Mouse (Mus musculus) gastrocnemius, postnatal 25 days (tissue): ENCODE data around the gene Zfp853. TPM values are rescaled to one million over a fixed set of nuclear protein-coding genes. Genes with fewer than 3 reads are reported as not detected.
A peak's percentile ranks its signal among the peaks of the same experiment; 100 is the strongest.

ENCODE experiments used
- DNase-seq: peaks from one replicate; pipeline ENCODE4 v3.0.0; 2022
- long read RNA-seq, 2 experiments: library from polyadenylated mRNA; stranded (forward); transcript quantifications; one replicate each; pipeline ENCODE4 v2.0.0; 2021
- total RNA-seq, 2 experiments: library from RNA; stranded (reverse); gene quantifications; 1 replicate in 1 of 2; 2 replicates in 1 of 2; pipeline ENCODE4 v1.2.3; 2021

The Zfp853 gene
- under 1 TPM in 1 of 2 experiments, not detected in 1; 0.28 TPM for total RNA-seq
- long read RNA-seq, experiment 1: 0 reads
- long read RNA-seq, experiment 2: 0 reads

- no peak for DNase-seq
Observed at GRCm38 (mm10) chr5:143293404-143293803, at the start of gene Zfp853. Zfp853 (minus strand) TSS chr5:143293623.

GRCm38 (mm10) chr5:143339603-143340002, 46.2 kb upstream of the Zfp853 start:
- DNase-seq: no peak

GRCm38 (mm10) chr5:143336559-143336958, 43.1 kb upstream of the Zfp853 start:
- DNase-seq: no peak

- DNase-seq: no peak
Observed at GRCm38 (mm10) chr5:143335089-143335460, 41.7 kb upstream of the Zfp853 start.

GRCm38 (mm10) chr5:143334418-143335088, 41.1 kb upstream of the Zfp853 start:
- DNase-seq: no peak

- DNase-seq: no peak
Observed at GRCm38 (mm10) chr5:143333872-143334271, 40.4 kb upstream of the Zfp853 start.

GRCm38 (mm10) chr5:143328690-143329495, 35.5 kb upstream of the Zfp853 start, which contains the start of gene Zdhhc4:
Zdhhc4 (minus strand) TSS chr5:143329256.
- DNase-seq: peak; percentile 86

GRCm38 (mm10) chr5:143317288-143317610, 23.8 kb upstream of the Zfp853 start:
- no peak for DNase-seq

GRCm38 (mm10) chr5:143316605-143317287, 23.3 kb upstream of the Zfp853 start:
- DNase-seq: no peak

GRCm38 (mm10) chr5:143315514-143315888, 22.1 kb upstream of the Zfp853 start:
- DNase-seq: no peak

GRCm38 (mm10) chr5:143314730-143315513, 21.5 kb upstream of the Zfp853 start, which contains the start of gene E130309D02Rik:
E130309D02Rik (minus strand) TSS chr5:143315360.
- peak; percentile 85 for DNase-seq

GRCm38 (mm10) chr5:143314183-143314729, 20.8 kb upstream of the Zfp853 start:
- DNase-seq: no peak

- peak; percentile 28 for DNase-seq
Observed at GRCm38 (mm10) chr5:143311886-143312285, 18.5 kb upstream of the Zfp853 start.

GRCm38 (mm10) chr5:143309916-143310315, 16.5 kb upstream of the Zfp853 start:
- no peak for DNase-seq

GRCm38 (mm10) chr5:143308825-143309224, 15.4 kb upstream of the Zfp853 start:
- DNase-seq: no peak

- DNase-seq: no peak
Observed at GRCm38 (mm10) chr5:143304251-143304650, 10.8 kb upstream of the Zfp853 start.

- DNase-seq: no peak
Observed at GRCm38 (mm10) chr5:143301296-143301695, 7.9 kb upstream of the Zfp853 start.

GRCm38 (mm10) chr5:143299686-143300085, 6.3 kb upstream of the Zfp853 start:
- DNase-seq: no peak

- no peak for DNase-seq
Observed at GRCm38 (mm10) chr5:143298391-143298790, 5.0 kb upstream of the Zfp853 start.

GRCm38 (mm10) chr5:143297986-143298385, 4.6 kb upstream of the Zfp853 start:
- no peak for DNase-seq

GRCm38 (mm10) chr5:143295330-143295729, 1.9 kb upstream of the Zfp853 start:
- DNase-seq: no peak

- no peak for DNase-seq
Observed at GRCm38 (mm10) chr5:143294862-143295261, 1.4 kb upstream of the Zfp853 start.
